Mouse (Mus musculus) limb, embryonic 13.5 days (tissue): ENCODE results near the gene Gm49358. TPM values are rescaled to one million over a fixed set of nuclear protein-coding genes. Genes with fewer than 3 reads are reported as not detected.

Experiments
- polyA plus RNA-seq: library from polyadenylated mRNA; unstranded; fragments of >200 nt; fragmentation: Nextera tagmentation; extraction: Ambion mirVana; gene quantifications from 2 replicates; pipeline ENCODE4 v1.2.1, GENCODE M21; 2015

Gm49358 gene
- polyA plus RNA-seq, 1 experiment from 2014 or later: 0.27 TPM

Other genes starting within 250 kb of the Gm49358 start
- gene Hsp90b1, start 58.5 kb upstream of the Gm49358 start, polyA plus RNA-seq: 634 and 696 TPM in 2 replicates
- gene Ttc41, start 58.2 kb upstream of the Gm49358 start, polyA plus RNA-seq: 1.7 and 2.2 TPM in 2 replicates
- gene Nt5dc3, start 15.0 kb downstream of the Gm49358 start, polyA plus RNA-seq: 0.83 and 0.98 TPM in 2 replicates
- gene Stab2, start 244.1 kb downstream of the Gm49358 start, polyA plus RNA-seq: 0.22 and 0.32 TPM in 2 replicates